Mouse (Mus musculus) central nervous system, embryonic 11.5 days (tissue): ENCODE results near the gene 4931422A03Rik. TPM values are rescaled to one million over a fixed set of nuclear protein-coding genes. Genes with fewer than 3 reads are reported as not detected.

ENCODE experiments used
- polyA plus RNA-seq: library from polyadenylated mRNA; depleted of rRNA; stranded (reverse); fragments of >200 nt; gene quantifications from 2 replicates; pipeline ENCODE4 v1.2.3, GENCODE M21; 2012; rRNA removed

4931422A03Rik gene
- not detected in 2 replicates for polyA plus RNA-seq

DNA sequence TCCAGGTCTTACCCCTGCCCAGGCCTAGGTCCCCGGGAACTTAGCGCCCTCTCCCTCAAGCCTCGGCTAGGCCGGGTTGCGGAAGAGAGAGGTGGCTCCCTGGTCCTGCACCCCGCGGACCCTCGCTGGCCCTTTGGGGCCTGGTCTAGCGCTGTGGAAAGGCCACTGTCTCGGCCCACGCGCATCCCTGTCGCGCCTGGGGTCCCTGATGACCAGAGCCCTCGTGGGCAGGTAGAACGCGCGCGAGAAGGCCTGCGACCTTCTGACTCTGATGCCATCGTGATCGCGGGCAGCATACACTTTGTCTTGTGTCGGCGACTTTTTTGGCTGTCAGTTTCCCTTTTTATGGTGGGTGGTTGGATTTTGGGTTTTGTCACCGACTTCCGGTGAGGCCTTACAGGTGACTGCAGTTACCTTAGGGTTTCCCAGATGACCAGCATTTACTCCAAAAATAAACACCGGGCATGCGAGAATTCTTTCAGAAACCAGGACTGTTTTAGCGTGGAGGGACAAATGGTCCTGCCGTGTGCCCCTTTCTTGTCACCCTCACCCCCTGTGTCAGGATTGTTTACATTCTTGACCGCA lies at the start of gene 4931422A03Rik:
TSS of gene 4931422A03Rik (minus strand) at position 223 of the 585 bp plus-strand sequence.

DNA sequence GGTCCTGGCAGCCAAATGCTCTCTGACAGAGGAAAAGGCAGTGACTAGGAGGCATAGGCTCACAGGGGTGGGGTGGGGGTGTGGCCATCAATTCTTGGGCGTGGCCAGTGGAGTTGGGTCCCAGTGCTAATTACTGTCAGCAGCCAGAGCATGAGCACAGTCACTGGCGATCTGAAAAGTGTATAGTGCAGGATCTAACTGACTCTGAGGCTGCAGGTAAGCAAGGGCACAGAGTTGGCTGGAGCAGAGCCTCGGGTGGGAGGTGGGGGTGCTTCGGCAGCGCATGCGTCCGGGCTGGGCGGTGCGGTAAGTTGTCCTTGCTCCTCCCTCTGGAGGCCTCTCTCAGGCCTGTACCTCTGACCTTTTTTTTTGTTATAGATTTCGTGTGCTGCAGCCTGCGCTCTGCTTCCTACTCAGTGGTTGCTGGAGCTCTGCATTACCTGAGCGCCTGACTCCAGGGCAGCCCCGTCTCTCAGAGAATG lies 41.6 kb upstream of the 4931422A03Rik start, which contains the start of gene Cd59b:
TSS of gene Cd59b (plus strand) at position 146 of the 482 bp plus-strand sequence.

DNA sequence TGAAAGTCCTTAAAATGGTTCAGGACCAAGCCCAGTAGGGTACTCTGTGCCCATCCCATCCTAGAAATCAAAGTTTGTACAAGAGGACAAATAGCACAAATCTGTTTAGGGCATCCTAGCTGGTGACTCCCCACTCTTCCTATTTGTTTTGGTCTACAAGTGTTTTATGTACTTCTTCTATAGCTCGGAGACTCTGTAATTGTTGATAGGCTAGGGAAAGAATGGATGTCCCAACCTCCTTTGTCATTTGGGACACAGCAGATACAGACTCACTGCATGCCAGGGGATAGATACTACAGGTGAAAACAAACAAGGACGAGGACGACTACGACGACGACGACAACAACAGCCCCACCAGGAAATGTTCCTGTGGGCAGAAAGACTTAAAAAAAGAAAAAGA lies 40.3 kb upstream of the 4931422A03Rik start, which contains the start of gene Gm10799:
TSS of gene Gm10799 (minus strand) at position 101 of the 400 bp plus-strand sequence.

DNA sequence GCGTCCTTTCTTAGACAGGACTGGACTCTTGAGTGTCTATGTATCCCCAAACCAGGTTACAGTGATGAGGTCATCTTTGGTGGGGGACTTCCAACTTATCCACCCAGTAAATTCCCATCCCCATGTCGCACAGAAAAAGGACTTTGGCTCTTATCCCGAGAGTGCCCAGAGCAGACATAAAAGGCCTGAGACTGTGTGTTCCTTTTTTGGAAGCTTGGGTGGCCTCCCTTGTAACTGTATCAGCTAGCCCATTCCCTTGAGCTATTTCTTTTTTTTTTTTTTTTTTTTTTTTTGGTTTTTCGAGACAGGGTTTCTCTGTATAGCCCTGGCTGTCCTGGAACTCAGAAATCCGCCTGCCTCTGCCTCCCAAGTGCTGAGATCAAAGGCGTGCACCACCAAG lies 37.4 kb upstream of the 4931422A03Rik start, which contains the start of gene Gm10912:
TSS of gene Gm10912 (plus strand) at position 301 of the 400 bp plus-strand sequence.

DNA sequence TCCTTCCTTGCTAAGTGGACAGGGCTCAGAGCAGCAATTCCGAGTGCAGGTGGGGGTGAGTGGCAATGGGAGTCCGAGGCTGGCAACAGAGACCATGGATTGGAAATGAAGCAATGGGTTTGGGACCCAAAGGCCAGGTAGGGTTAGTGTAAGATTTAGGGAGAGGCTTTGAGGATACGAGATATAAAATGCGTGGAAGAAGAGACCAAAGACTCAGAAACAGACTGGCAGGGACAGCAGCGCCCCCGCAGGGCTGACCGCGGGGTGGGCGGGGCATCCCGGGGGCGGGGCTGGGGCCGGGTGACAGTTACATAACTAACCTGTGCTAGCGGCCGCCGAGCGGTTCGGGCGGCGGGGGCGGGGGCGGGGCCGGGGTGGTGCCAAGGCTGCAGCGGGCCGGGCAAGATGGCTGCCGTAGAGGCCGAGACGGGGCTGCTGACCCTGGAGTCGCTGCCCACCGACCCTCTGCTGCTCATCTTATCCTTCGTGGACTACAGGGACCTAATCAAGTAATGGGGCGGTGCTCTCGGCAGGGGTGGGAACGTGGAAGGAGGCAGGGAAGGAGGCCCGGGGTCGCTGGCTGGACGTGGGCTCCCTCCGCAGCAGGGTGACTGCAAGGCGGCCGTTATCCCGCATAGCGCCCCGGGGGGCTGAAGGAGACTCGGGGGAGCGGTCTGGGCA lies 563 bp downstream of the 4931422A03Rik start, which contains the start of gene Fbxo3:
TSS of gene Fbxo3 (plus strand) at position 264 of the 681 bp plus-strand sequence.

DNA sequence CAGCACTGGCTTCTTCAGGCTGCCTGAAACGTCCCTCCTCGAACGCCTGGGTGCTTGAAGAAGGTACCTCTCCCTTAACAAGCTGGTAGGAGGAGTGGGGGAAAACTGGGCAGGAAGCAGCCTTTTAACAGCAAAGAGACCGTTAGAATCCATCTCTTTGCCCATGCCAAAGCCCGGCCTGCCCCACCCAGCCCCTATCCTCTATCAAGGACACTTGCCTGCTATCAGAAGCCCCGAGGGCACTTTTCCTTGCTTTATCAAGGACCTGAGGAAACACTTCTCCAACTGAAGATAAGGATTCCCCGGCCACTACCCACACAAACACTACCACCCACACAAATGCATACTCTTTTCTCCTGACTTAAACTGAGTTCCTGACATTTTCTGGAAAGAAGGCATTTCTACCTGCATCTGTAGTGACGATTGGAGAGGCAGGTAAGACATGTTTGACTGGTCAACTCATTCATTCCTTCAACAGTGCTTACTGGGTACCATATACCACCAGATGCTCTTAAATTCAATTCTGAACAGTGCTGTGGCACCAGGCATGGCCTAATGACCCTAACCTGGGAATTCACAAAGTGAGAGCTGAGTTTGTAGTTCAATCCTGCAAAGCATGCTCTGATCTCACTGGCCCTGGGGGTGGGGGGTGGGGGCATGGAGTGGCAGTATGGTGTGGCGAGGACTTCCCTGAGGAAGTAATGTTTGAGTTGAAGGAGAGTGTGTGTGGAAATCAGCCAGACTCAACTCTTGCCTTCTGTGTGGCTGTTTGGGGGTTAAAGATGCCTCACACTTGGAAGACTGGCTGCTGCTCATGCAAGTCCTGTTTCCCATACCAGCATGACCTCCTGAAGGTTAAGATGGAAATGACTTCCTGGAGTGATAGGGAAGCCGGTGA lies 70.3 kb downstream of the 4931422A03Rik start, which contains the start of gene Lmo2:
TSS of gene Lmo2 (plus strand) at position 338 of the 898 bp plus-strand sequence.

Other genes starting within 250 kb of the 4931422A03Rik start
- 417 and 429 TPM in 2 replicates for gene Caprin1, start 230.7 kb downstream of the 4931422A03Rik start, polyA plus RNA-seq
- 33.1 and 71.1 TPM in 2 replicates for gene Lmo2, start 70.4 kb downstream of the 4931422A03Rik start, polyA plus RNA-seq
- gene Fbxo3, start 640 bp downstream of the 4931422A03Rik start, polyA plus RNA-seq = 35.9 and 43.6 TPM in 2 replicates
- gene Gm10912, start 37.5 kb upstream of the 4931422A03Rik start, polyA plus RNA-seq = 0.11 and 0.16 TPM in 2 replicates
- gene Gm10799, start 40.2 kb upstream of the 4931422A03Rik start, polyA plus RNA-seq = not detected in 2 replicates
- gene Cd59b, start 41.5 kb upstream of the 4931422A03Rik start, polyA plus RNA-seq = 2.9 and 4.1 TPM in 2 replicates
- gene Cd59a, start 67.4 kb upstream of the 4931422A03Rik start, polyA plus RNA-seq = 11.1 and 22.0 TPM in 2 replicates
- gene A930018P22Rik, start 94.4 kb upstream of the 4931422A03Rik start, polyA plus RNA-seq = not detected in 2 replicates